Mouse (Mus musculus): ENCODE measurements around the gene Kmt2e.

Kmt2e gene

DNA sequence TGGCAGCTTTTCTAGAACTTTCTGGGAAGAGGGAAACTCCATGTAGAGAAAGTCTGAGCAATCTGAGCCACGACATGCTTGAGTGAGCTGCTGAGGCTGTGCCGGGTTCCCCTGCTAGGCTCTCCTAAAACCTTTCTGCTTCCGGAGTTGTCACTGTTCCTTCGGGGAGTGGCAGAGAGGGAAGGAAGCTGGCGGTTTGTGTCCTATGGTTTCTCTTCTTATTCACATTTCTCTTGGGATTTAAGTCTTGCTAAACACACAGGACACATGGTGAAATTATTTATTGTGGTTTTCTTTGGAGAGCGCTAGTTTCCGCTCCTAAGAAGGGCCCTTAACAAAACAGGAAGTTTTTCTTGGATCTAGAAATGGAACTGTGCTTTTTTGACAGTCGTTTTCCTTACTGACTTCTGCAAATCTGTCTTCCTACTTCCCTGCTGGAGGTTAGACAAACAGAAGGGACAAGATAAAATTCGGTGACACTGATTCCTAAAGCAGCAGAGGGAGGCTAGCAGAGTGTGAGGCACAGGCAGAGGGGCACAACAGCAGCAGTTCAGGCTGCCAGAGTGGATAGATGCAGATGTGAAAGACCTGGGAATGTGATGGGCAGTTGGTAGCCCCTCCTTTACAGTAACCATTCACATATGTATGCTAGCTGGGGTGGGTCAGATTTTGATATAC, 24.1 kb upstream of the Kmt2e start:
- in situ Hi-C loops (cut with MboI, MseI) = loop anchor here in 1 of 2 experiments (25.0 kb wide), 1 partner anchor 1177 kb away; the partner anchor contains the start of genes Abcf2 and Chpf2

DNA sequence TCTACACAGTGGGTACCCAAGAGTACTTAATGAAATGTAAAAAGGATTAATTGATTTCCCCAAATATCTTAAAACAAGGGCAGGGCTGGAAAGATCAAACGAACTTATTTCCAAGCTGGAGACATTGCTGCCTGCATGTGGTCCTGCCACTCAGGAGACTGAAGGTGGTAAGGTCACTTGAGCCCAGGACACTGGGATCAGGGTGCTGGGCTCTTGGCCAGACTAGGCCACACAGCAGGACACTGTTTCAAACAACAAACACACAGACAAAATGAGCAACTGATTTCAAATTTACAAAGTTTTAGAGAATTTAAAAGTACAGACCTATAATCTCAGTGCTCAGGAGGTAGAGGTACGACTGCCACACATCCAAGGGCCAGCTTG, 23.5 kb upstream of the Kmt2e start:
- in situ Hi-C loops (cut with MboI, MseI) = loop anchor here in 1 of 2 experiments (25.0 kb wide), 1 partner anchor 1177 kb away; the partner anchor contains the start of genes Abcf2 and Chpf2

- in situ Hi-C loops (cut with MboI, MseI) = loop anchor here in 1 of 2 experiments (25.0 kb wide), 1 partner anchor 1176 kb away; the partner anchor contains the start of genes Abcf2 and Chpf2
Measured at GRCm38 (mm10) chr5:23411640-23412039, 22.6 kb upstream of the Kmt2e start.

DNA sequence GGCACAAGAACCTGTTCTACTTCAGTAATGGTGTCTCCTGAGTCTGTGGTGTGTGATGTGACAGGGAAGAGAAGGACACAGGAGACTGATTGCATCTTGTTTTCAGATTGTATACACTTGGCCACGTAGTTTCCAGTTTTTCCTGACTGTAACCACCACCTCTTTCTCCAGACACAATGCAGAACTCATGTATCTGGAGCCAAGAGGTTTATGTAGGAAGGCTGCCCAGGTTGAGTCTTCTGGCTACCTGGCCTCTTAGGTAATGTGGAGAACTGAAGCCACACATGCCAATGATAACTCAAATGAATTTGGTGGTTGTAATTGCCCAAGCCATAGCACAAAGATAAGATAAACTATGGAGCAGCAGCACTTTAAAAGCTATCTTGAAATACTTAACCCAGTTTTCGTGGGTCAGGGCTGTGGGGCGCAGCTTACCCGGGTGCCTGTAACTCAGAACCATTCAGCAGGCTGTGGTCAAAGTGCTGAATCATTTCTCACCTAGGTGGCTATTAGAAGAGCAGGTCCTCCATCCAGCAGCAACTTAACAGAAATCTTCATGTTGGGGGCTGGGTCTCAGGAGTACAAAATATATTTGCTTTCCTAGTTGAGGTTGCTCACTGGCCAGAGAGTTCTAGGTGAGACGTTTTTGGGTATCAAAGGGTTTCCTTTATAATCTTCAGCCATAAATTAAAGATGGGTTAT, 21.8 kb upstream of the Kmt2e start:
- in situ Hi-C loops (cut with MboI, MseI) = loop anchor here in 1 of 2 experiments (25.0 kb wide), 1 partner anchor 1175 kb away; the partner anchor contains the start of genes Abcf2 and Chpf2

DNA sequence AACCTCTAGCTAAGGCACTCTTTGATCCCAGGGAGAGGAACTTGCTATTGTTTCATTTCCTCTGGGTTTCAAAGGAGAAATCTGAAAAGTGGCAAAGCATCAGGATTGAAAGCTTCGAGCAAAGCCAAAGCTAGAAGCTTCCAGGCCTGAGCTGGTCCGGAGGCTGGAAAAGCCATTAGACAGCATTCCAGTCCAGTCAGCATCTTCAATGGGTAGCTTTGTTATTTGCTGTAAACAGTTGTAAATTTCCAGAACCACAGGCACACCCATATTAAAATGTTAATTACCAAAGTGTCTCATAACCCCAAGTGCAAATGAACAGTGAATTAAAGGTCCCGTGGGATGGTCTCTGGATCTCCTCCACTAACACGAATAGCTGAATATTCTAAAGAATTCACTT, 21.2 kb upstream of the Kmt2e start:
- in situ Hi-C loops (cut with MboI, MseI) = loop anchor here in 1 of 2 experiments (25.0 kb wide), 1 partner anchor 1174 kb away; the partner anchor contains the start of genes Abcf2 and Chpf2

DNA sequence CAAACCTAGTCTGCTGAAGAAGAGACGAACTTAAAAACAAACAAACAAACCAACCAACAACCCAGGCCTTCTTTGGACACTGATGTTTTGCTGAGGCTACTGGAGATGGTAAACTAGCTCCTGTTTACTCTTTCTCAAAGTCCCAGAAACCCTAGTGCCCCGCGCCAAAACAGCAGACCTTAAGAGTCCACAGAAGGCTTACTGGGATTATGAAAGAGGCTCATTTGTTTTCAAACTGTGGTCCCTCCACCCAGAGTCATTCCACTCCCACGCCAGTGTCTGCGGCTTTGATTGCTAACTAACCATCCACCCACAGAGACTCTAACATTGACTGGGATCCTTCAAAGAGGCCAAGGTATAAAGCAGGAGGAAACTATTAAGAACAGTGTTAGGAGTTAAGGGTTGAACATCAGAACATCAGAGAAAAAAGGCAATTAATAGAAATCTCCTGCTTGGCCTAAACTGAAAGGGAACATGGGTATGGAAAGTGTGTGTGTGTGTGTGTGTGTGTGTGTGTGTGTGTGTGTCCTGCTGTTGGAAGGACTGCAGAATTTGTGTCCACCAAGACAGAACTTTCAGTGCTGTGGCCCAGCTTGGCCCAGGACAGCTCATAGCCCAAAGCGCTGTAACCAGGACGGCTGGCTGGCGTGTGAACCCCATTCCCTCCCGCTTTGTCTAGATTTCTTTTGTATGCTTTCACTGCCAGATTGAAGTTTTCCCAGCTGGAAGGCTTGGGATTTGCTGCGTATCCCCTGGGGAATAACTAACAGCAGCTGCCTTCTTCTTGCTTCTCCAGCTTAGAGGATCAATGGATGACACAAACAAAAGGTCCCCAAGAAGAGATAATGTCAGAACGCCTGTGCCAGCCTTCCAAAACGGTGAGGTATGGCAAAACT, 20.4 kb upstream of the Kmt2e start:
- in situ Hi-C loops (cut with MboI, MseI) = loop anchor here in 1 of 2 experiments (25.0 kb wide), 1 partner anchor 1173 kb away; the partner anchor contains the start of genes Abcf2 and Chpf2

DNA sequence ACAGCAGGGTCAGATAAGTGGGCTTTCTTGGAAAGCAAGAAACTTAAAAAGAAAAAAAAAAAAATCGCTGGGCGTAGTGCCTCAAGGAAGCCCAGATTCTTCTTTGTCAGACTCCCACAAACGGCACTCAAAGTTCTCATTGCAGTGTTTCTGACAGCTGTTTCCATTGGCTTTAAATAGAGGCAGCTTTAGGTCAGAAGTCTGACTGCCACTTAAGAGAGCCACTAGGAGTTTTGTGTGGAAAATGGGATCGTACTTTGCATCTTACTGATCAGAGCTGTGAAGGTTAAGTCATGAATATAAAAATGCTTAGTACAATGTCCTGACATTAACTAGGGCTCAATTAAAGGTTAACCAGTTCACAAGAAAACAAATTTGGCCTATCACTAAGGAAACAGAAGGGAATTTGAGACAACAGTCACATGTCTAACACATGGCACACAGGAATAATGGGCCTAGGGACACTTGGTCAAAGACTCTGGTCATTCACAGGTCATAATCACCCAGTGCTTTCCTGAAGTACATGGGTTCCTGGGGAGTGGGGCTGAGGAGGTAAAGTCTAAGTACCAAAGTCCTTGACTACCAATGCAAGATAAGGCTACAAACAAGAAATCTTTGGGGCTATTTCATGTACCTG, 19.6 kb upstream of the Kmt2e start:
- in situ Hi-C loops (cut with MboI, MseI) = loop anchor here in 1 of 2 experiments (25.0 kb wide), 1 partner anchor 1173 kb away; the partner anchor contains the start of genes Abcf2 and Chpf2

DNA sequence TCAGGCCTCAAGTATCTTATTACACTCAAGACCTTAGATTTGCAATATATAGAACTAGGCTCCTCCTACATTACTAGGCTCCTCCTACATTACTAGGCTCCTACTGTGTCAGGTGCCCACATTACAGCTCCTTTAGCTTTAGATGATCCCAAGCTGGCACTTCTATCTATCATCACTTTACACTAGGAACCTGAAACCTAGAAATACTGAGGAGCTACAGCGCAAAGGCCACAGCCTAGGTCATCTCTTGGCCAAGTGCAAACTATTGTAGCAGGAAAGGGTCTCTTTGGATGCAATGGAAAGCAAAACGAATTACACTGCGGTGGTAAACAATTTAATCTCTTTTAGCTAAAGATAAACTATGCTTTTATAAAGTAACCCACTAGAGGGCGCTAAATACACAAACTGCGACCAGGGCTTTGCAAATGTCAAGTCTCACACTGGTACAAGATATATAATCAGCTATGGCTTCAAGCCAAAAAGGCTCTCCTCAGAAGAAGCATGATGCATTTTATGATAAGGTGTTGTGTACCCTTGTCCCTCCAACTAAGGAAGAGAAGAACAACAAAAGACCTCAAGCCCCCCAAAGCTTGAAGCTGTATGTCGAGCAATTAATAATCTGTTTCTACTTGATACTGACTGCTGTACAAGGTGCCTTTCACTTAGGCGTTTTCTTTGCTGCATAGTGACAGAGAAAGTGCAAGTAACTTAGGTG, 18.5 kb upstream of the Kmt2e start:
- in situ Hi-C loops (cut with MboI, MseI) = loop anchor here in 1 of 2 experiments (25.0 kb wide), 1 partner anchor 1172 kb away; the partner anchor contains the start of genes Abcf2 and Chpf2

DNA sequence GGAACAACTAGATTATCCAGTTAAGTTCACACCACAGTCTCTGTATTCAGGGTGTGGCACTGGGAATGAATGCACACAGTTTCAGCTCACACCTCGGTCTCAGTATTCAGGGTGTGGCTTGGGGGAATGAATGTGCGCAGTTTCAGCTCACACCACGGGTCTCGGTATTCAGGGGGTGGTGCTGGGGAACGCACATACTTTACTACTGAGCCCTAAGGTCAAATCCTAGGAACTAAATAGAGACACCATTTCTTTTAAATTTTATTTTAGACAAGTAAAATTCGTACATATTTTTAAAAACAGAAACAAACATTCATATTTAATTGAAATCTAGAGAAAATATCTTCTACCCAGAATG, 18.0 kb upstream of the Kmt2e start:
- in situ Hi-C loops (cut with MboI, MseI) = loop anchor here in 1 of 2 experiments (25.0 kb wide), 1 partner anchor 1171 kb away; the partner anchor contains the start of genes Abcf2 and Chpf2

DNA sequence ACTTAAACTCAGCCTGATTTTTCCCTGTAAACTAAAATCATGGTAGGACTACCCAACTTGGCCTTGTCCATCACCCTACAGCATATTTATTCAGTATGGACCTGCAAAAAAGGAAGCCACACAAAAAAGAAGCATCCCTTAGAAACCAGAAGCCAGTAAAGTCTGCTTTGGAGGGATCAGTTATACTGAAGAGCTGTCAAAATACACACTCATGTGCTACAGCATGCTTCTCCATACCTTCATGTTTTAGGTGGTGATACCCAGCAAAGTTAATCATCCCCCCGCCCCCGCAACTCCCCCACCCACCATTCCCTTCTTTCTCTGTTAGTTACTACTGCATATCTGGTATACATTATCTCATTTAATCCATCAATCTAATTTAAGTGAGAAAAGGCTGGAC, 16.5 kb upstream of the Kmt2e start:
- in situ Hi-C loops (cut with MboI, MseI) = loop anchor here in 1 of 2 experiments (25.0 kb wide), 1 partner anchor 1170 kb away; the partner anchor contains the start of genes Abcf2 and Chpf2

DNA sequence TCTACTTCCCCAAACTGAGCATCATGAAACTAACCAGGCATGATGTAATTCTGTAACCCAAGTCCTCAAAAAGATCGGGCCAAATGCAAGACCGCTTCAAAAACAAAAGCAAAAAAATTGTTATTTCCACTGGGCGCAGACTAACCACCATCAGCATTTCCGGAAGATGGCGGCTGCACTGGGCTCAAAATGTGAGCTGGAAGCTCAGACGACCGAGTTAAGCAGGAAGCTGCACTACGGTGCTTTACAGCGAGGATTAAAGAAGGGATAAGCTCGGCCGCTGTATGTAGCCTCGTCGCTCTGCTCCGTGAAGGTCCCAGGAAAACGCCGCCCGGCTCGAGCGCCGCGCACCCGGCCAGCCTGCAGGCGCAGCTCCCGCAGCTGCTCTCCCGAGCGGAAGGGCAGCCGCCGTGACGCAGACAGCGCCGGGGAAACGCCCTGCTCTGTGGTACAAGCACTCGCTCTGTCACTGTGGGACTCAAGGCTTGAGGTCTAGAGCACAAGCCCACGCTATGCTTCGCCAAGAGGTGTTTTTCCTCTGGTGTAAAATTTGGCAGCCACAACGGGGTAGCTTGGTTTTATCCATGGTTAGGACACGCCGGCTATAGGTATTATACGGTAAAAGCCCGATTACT, 16.0 kb upstream of the Kmt2e start:
- in situ Hi-C loops (cut with MboI, MseI) = loop anchor here in 1 of 2 experiments (25.0 kb wide), 1 partner anchor 1169 kb away; the partner anchor contains the start of genes Abcf2 and Chpf2

DNA sequence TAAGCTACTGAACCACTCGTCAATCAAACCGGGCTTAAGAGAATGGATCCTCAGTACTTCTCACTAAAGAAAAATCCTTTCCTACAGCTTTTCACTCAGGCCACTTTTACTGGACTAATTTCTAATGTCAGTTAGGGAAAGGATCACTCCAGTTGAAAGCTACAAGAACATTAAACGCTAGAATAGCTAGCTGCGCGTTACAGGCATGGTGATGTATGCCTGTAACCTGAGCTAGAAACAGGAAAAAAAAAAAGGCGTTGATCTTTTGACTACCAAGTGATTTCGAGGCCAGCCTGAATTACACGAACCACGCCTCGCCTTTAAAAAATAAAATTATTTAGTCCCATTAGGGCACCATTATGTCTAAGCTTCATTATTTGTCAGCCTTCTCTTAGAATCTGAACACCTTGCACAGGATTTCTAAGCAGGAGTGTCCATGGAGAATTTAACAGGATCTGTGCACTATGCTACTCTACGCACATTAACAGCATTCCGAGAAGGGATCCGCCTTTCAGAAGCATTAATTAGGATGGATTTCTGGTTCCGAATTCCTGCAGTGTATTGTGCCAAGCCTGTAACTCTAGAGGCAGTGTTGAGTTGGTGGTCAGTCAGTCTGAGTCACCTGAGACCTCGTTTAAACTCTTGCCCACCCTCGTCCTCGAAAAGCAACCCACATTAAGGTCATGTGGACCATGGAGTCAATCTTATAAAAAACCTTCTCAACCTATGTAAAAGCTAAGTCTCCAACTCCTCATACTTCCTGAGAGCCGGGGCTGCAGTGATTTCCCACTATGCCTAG, 15.2 kb upstream of the Kmt2e start:
- in situ Hi-C loops (cut with MboI, MseI) = loop anchor here in 1 of 2 experiments (25.0 kb wide), 1 partner anchor 1168 kb away; the partner anchor contains the start of genes Abcf2 and Chpf2

- in situ Hi-C loops (cut with MboI, MseI) = loop anchor here in 1 of 2 experiments (25.0 kb wide), 1 partner anchor 1168 kb away; the partner anchor contains the start of genes Abcf2 and Chpf2
Measured at GRCm38 (mm10) chr5:23419616-23420170, 14.5 kb upstream of the Kmt2e start.

DNA sequence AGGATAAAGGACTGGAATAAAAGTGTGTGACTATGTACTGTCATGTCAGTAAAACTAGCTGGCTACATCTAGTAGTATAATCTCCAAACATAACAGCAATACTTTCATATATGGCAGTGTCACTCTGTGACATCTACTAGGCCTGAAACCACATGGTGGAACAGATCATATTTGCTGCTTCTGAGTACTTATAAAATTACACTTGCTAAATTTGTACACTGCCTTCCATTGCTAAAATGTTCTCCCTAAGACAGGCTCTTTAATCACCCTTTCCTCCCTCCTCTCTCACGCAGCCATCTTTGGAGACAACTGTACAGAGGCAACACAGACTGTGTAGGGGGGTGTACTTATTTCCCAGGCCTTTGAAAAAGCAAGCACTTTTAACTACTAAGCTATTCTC, 13.8 kb upstream of the Kmt2e start:
- in situ Hi-C loops (cut with MboI, MseI) = loop anchor here in 1 of 2 experiments (25.0 kb wide), 1 partner anchor 1167 kb away; the partner anchor contains the start of genes Abcf2 and Chpf2

DNA sequence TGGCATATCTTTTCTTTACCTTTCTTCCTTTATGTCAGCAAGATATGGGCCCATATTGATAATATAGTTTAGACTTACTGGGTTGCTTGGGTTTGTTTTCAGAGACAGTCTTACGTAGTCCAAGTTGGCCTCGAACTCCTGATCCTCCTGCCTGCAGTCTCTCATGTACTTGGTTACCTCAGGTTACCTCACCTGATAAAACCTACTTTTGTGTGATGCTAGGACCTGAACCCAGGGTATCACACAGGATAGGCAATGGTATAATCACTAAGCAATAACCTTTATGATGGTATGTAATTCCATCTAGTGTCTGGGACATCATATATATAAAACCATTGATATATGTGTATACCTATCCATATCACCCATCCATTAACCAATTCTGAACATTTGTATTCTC, 12.8 kb upstream of the Kmt2e start:
- in situ Hi-C loops (cut with MboI, MseI) = loop anchor here in 1 of 2 experiments (25.0 kb wide), 1 partner anchor 1166 kb away; the partner anchor contains the start of genes Abcf2 and Chpf2

DNA sequence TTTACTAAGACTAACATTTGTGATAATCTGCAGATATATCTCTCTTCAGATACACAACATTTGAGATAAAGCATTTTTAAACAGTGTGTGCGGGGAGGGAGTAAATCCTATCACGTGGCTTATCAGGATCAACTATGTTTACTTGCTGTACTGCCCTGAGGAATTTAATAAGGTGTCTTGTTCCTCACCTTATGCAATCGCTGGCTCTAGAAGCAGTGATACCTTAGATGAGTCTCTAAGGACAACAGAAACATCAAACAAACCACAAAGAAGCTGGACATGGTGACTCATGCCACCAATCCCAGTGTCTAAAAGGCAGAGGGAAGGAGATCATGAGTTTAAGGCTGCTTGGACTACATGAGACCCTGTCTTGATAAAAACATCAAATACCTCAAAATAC, 11.2 kb upstream of the Kmt2e start:
- in situ Hi-C loops (cut with MboI, MseI) = loop anchor here in 1 of 2 experiments (25.0 kb wide), 1 partner anchor 1164 kb away; the partner anchor contains the start of genes Abcf2 and Chpf2

DNA sequence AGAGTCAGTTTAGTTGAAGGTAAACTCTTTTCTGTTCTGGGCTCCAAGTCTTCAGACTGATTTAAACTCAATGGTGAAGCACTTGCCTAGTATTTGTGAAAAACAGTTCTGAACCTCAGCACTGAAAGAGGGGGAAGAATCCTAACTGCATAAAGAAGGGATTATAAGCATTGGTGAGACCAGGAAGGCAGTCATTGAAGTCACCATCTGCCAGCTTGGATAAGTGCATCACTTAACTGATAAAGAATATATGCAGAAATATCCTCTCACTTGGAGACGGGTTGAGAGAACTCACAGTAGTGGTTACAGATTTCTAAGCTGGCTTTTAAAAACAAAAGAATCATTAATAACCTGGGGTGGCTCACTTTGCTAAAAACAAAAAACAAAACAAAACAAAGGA, 6.7 kb upstream of the Kmt2e start:
- in situ Hi-C loops (cut with MboI, MseI) = loop anchor here in 1 of 2 experiments (25.0 kb wide), 3 partner anchors 1035 to 1410 kb away; partner anchors contain the start of genes Agap3, Nub1 and Rheb
